Mouse (Mus musculus): Measurements from ENCODE around the gene Ankrd28.

DNA sequence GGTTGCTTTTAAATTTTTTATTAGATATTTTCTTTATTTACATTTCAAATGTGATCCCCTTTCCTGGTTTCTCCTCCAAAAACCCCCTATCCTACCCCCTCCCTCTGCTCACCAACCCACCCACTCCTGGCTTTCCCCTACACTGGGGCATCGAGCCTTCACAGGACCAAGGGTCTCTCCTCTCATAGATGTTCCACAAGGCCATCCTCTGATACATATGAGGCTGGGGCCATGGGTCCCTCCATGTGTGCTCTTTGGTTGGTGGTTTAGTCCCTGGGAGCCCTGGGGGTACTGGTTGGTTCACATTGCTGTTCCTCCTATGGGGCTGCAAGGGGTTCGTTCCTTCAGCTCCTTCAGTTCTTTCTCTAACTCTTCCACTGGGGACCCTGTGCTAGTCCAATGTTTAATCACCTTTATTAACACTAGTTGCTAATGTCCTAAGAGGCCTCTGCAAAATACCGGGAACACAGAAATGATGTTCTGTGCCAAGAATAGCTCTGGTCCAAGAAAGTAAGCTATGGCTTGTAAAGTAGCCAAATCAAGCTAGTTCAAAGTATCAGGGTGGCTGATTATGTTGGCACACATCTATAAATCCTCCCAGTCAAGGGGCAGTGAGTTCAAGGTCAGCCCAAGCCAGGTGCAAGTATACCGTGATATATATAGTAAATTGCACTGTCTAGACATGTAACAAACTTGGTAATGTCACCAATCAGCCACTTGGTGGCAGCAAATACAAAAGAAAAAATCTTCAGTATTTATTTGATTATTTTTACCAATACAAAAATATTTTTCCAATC is 36.3 kb downstream of the Ankrd28 start:
- TF ChIP-seq POLR2A (IDR thresholded peaks at IDR 0.05; ENCODE audit: borderline replicate concordance, low read depth, low read length) (no peak), CTCF (IDR thresholded peaks at IDR 0.05; ENCODE audit: low read depth, low read length) (no peak)
